Mouse (Mus musculus): ENCODE results near the gene Ruvbl1. TPM values are rescaled to one million over a fixed set of nuclear protein-coding genes. Genes with fewer than 3 reads are reported as not detected.

Ruvbl1 gene
- polyA plus RNA-seq (2017; shearing (Covaris generic)): 91.7 TPM

DNA sequence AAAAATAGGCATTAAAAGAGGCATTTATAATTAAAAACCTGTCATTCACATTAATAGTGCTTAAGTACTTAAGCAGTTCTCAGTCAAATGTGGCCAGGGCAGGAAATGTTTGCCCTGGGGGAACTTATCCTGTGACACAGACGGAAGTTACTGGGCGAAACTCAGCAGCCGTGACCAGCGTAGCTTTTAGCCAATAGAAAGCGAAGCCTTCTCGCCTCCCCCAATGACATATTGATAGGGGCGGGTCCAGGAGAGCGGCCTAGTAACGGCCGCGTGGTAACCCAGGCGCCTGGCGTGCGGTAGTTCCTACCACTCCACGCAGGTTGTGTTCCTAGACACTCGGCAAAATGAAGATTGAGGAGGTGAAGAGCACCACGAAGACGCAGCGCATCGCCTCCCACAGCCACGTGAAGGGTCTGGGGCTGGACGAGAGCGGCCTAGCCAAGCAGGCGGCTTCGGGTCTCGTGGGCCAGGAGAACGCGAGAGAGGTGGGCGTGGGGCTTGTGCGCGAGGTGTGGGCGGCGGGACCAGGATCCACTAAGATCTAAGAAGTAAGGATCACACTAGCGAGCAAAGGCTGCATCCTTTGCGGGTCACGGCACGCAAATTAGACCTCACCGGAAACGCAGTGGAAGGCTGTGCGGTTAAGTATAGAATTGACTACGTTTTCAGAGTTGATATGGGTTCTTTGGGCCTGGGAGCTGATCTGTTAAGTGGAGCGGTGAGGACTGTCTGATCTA lies at the start of gene Ruvbl1:
Ruvbl1 (plus strand) TSS at position 229 of the 740 bp plus-strand sequence.

DNA sequence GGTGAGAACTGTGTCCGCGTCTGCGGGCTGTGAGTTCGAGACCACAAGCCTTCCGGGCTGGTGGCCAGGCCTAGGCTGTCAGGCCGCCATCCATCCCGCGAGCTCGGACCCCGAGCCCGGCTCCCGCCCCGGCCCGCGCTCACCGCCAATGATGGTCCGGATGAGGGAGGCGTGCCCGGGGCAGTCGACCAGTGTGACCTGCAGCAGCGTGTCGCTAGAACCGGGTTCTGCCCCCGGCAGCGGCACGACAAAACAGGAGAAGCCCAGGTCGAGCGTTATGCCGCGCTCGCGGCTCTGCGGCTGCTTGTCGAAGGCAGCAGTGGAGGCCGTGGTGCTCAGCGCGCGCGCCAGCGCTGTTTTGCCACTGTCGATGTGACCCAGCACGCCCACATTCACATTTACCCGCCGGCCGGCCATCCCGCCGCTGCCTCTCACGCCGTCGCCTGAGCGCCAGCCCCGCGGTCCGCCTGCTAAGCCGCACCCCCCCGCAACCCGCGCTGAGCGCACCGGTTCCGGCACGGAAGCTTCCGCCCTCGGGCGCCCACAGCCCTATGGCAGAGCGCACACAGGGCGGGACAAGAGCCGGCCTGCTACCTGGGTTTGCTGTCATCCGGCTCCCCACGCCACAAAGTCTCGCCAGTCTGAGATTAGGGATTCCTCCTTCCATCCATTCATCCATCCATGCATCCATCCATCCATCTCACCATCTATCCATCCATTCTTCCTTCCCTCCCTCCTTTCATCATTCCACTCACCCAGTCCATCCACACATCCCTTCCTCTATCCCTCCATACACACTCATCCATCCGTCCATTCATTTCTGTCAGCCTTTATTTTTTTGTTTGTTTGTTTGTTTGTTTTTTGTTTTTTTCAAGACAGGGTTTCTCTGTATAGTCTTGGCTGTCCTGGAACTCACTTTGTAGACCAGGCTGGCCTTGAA lies 18.9 kb upstream of the Ruvbl1 start, which contains the start of gene Eefsec:
Eefsec (minus strand) TSS at position 477 of the 940 bp plus-strand sequence.

DNA sequence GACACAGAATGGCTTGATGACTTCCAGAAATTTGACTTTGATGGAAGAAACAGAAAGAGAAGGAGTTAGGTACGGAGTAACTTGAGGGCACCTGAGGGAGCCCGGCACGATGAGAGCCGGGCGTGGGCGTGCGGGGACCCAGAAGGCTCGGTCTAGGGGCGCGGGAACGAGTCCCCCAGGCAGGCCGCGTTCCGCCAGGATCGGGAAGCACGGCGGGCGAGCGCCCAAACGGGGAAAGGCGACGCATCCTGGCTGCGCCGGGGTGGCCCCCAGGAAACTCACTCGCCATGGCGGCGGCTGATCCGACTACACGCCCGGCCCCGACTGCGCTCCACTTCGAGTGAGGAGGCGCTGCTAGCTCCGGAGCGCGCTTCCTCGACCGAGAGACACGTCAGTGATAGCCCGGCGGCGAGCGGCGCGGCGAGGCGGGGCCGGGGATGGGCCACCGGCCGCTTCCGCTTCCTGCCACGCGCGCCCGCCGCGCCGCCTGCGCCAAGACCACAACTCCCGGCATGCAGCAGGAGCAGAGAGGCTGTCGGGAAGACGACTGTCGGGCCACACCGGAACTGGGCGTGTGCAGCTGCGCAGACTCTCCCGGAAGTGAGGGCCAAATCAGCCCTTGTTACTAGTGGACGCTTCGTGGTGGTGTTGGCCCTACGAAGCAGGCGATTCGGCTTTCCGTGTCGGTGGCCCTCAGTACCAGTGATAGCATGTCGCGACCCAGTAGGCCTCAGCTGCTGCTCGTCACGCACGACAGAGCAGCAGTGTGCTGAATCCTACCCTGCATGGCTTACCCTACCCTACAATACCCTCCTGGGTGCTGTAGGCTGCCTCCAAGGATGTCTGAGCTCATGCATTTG lies 53.4 kb downstream of the Ruvbl1 start, which contains the start of gene Sec61a1:
Sec61a1 (minus strand) TSS at position 502 of the 860 bp plus-strand sequence.

Other genes with a start within 250 kb of the Ruvbl1 start
- gene Dnajb8, start 243.1 kb upstream of the Ruvbl1 start, polyA plus RNA-seq (2017; shearing (Covaris generic)): not detected
- gene Eefsec, start 18.9 kb upstream of the Ruvbl1 start, polyA plus RNA-seq (2017; shearing (Covaris generic)): 34.0 TPM
- gene Sec61a1, start 53.5 kb downstream of the Ruvbl1 start, polyA plus RNA-seq (2017; shearing (Covaris generic)): 263 TPM
- gene Kbtbd12, start 172.5 kb downstream of the Ruvbl1 start, polyA plus RNA-seq (2017; shearing (Covaris generic)): not detected